Mouse (Mus musculus): Measurements from ENCODE around the gene Trim34a. TPM values are rescaled to one million over a fixed set of nuclear protein-coding genes. Genes with fewer than 3 reads are reported as not detected.

Gene Trim34a
- polyA plus RNA-seq, 1 experiment from 2014 or later = 0.64 TPM

Other genes with a start within 250 kb of the Trim34a start
- gene Olfr638, start 245.7 kb upstream of the Trim34a start, polyA plus RNA-seq (2014; fragmentation: Nextera tagmentation; extraction: Ambion mirVana) = not detected in 2 replicates
- gene Olfr639, start 227.2 kb upstream of the Trim34a start, polyA plus RNA-seq (2014; fragmentation: Nextera tagmentation; extraction: Ambion mirVana) = not detected in 2 replicates
- not detected in 2 replicates for gene Olfr640, start 218.9 kb upstream of the Trim34a start, polyA plus RNA-seq (2014; fragmentation: Nextera tagmentation; extraction: Ambion mirVana)
- gene Olfr641, start 209.0 kb upstream of the Trim34a start, polyA plus RNA-seq (2014; fragmentation: Nextera tagmentation; extraction: Ambion mirVana) = not detected in 2 replicates
- gene Olfr642, start 191.8 kb upstream of the Trim34a start, polyA plus RNA-seq (2014; fragmentation: Nextera tagmentation; extraction: Ambion mirVana) = not detected in 2 replicates
- gene 4930516K23Rik, start 183.0 kb upstream of the Trim34a start, polyA plus RNA-seq (2014; fragmentation: Nextera tagmentation; extraction: Ambion mirVana) = not detected in 2 replicates
- gene Olfr644, start 172.6 kb upstream of the Trim34a start, polyA plus RNA-seq (2014; fragmentation: Nextera tagmentation; extraction: Ambion mirVana) = not detected in 2 replicates
- not detected in 2 replicates for gene Olfr645, start 159.0 kb upstream of the Trim34a start, polyA plus RNA-seq (2014; fragmentation: Nextera tagmentation; extraction: Ambion mirVana)
- not detected in 2 replicates for gene Olfr646, start 139.6 kb upstream of the Trim34a start, polyA plus RNA-seq (2014; fragmentation: Nextera tagmentation; extraction: Ambion mirVana)
- not detected in 2 replicates for gene Ubqln5, start 114.6 kb upstream of the Trim34a start, polyA plus RNA-seq (2014; fragmentation: Nextera tagmentation; extraction: Ambion mirVana)
- not detected in 2 replicates for gene Olfr643, start 107.1 kb upstream of the Trim34a start, polyA plus RNA-seq (2014; fragmentation: Nextera tagmentation; extraction: Ambion mirVana)
- gene Ubqln3, start 101.2 kb upstream of the Trim34a start, polyA plus RNA-seq (2014; fragmentation: Nextera tagmentation; extraction: Ambion mirVana) = not detected in 2 replicates
- gene Ubqlnl, start 93.9 kb upstream of the Trim34a start, polyA plus RNA-seq (2014; fragmentation: Nextera tagmentation; extraction: Ambion mirVana) = not detected in 2 replicates
- gene Olfm5, start 79.6 kb upstream of the Trim34a start, polyA plus RNA-seq (2014; fragmentation: Nextera tagmentation; extraction: Ambion mirVana) = not detected in 2 replicates
- gene Olfr648, start 61.1 kb upstream of the Trim34a start, polyA plus RNA-seq (2014; fragmentation: Nextera tagmentation; extraction: Ambion mirVana) = 0.18 and 0.25 TPM in 2 replicates
- not detected in 2 replicates for gene Olfr649, start 48.5 kb upstream of the Trim34a start, polyA plus RNA-seq (2014; fragmentation: Nextera tagmentation; extraction: Ambion mirVana)
- 3.5 and 5.5 TPM in 2 replicates for gene Trim6, start 25.7 kb upstream of the Trim34a start, polyA plus RNA-seq (2014; fragmentation: Nextera tagmentation; extraction: Ambion mirVana)
- 0.08 and 0.13 TPM in 2 replicates for gene Trim5, start 43.6 kb downstream of the Trim34a start, polyA plus RNA-seq (2014; fragmentation: Nextera tagmentation; extraction: Ambion mirVana)
- 3.8 and 3.9 TPM in 2 replicates for gene Trim12a, start 71.0 kb downstream of the Trim34a start, polyA plus RNA-seq (2014; fragmentation: Nextera tagmentation; extraction: Ambion mirVana)
- gene Trim34b, start 85.0 kb downstream of the Trim34a start, polyA plus RNA-seq (2014; fragmentation: Nextera tagmentation; extraction: Ambion mirVana) = not detected in 2 replicates
- gene Trim12c, start 108.9 kb downstream of the Trim34a start, polyA plus RNA-seq (2014; fragmentation: Nextera tagmentation; extraction: Ambion mirVana) = 1.3 and 1.8 TPM in 2 replicates
- gene Trim30b, start 125.4 kb downstream of the Trim34a start, polyA plus RNA-seq (2014; fragmentation: Nextera tagmentation; extraction: Ambion mirVana) = not detected in 2 replicates
- gene Trim30c, start 156.4 kb downstream of the Trim34a start, polyA plus RNA-seq (2014; fragmentation: Nextera tagmentation; extraction: Ambion mirVana) = not detected in 2 replicates
- gene Trim30a, start 220.7 kb downstream of the Trim34a start, polyA plus RNA-seq (2014; fragmentation: Nextera tagmentation; extraction: Ambion mirVana) = 0.51 and 0.61 TPM in 2 replicates

All from limb, embryonic 11.5 days (tissue).